Mouse (Mus musculus) myocyte (in vitro differentiated cells): ENCODE measurements at regions not wholly inside any gene's neighbourhood (a gene's known extent, or its start where the extent isn't known, plus 50 kb on each side); places are given as distances from the start of the nearest gene placed in this dataset.

Experiments
- H3K27me3 ChIP-seq: one replicate; pipeline ENCODE4 v1.6.1; 2011; ENCODE audit not compliant: control insufficient read depth, insufficient read depth, insufficient read length
- H3K36me3 ChIP-seq: one replicate; pipeline ENCODE4 v1.6.1; 2011; ENCODE audit not compliant: control insufficient read depth, insufficient read depth
- H3K4me2 ChIP-seq: one replicate; pipeline ENCODE4 v1.6.1; 2011; ENCODE audit warnings: low read depth, control low read depth
- H3K4me3 ChIP-seq: one replicate; pipeline ENCODE4 v1.5.1; 2011; ENCODE audit warnings: mild to moderate bottlenecking, control low read depth, moderate library complexity
- H3K79me2 ChIP-seq: one replicate; pipeline ENCODE4 v1.6.1; 2011; ENCODE audit not compliant: control insufficient read depth, insufficient read depth
- H3ac ChIP-seq: one replicate; pipeline ENCODE4 v1.6.1; 2011; ENCODE audit not compliant: control insufficient read depth, insufficient read length
- CEBPB ChIP-seq: IDR thresholded peaks from 2 replicates; pipeline ENCODE4 v1.6.1; 2011; ENCODE audit warnings: mild to moderate bottlenecking, moderate library complexity; ENCODE audit not compliant: poor library complexity, insufficient read depth, severe bottlenecking
- E2F4 ChIP-seq: IDR thresholded peaks from one replicate; pipeline ENCODE4 v1.6.1; 2011; ENCODE audit warnings: mild to moderate bottlenecking, control low read depth, moderate library complexity; ENCODE audit not compliant: insufficient read depth
- MAX ChIP-seq: IDR thresholded peaks from one replicate; pipeline ENCODE4 v1.6.1; 2011; ENCODE audit warnings: low read depth, mild to moderate bottlenecking, control low read depth
- MYOD1 ChIP-seq, 3 experiments: IDR thresholded peaks; one replicate each; pipeline ENCODE4 v1.6.1; 2011; ENCODE audit warnings: control low read depth in 2 of 3, low read depth in 2 of 3, mild to moderate bottlenecking in 2 of 3, moderate library complexity in 1 of 3; ENCODE audit not compliant: insufficient read length in 2 of 3, control insufficient read depth in 1 of 3
- MYOG ChIP-seq, 3 experiments: IDR thresholded peaks; one replicate each; pipeline ENCODE4 v1.6.1; 2011; ENCODE audit warnings: control low read depth in 2 of 3, low read depth in 2 of 3, mild to moderate bottlenecking in 2 of 3; ENCODE audit not compliant: insufficient read length in 2 of 3, control insufficient read depth in 1 of 3, insufficient read depth in 1 of 3
- POLR2A ChIP-seq: IDR thresholded peaks from one replicate; pipeline ENCODE4 v1.6.1; 2011; ENCODE audit warnings: low read depth, mild to moderate bottlenecking, control low read depth, moderate library complexity; ENCODE audit not compliant: insufficient read length
- POLR2AphosphoS2 ChIP-seq: IDR thresholded peaks from one replicate; pipeline ENCODE4 v1.6.1; 2011; ENCODE audit warnings: low read depth, control low read depth; ENCODE audit not compliant: insufficient read length
- REST ChIP-seq: IDR thresholded peaks from one replicate; pipeline ENCODE4 v1.6.1; 2011; ENCODE audit warnings: mild to moderate bottlenecking, control low read depth, moderate library complexity; ENCODE audit not compliant: insufficient read depth, insufficient read length
- SRF ChIP-seq: IDR thresholded peaks from one replicate; pipeline ENCODE4 v1.6.1; 2011; ENCODE audit warnings: low read depth; ENCODE audit not compliant: control insufficient read depth, insufficient read length
- TCF12 ChIP-seq: IDR thresholded peaks from one replicate; pipeline ENCODE4 v1.6.1; 2011; ENCODE audit warnings: mild to moderate bottlenecking, control low read depth; ENCODE audit not compliant: poor library complexity, insufficient read depth, severe bottlenecking
- TCF3 ChIP-seq: IDR thresholded peaks from one replicate; pipeline ENCODE4 v1.6.1; 2011; ENCODE audit warnings: low read depth, control low read depth; ENCODE audit not compliant: insufficient read length
- USF1 ChIP-seq: IDR thresholded peaks from one replicate; pipeline ENCODE4 v1.6.1; 2011; ENCODE audit warnings: low read depth, mild to moderate bottlenecking, control low read depth, moderate library complexity

GRCm38 (mm10) chr9:116331406-116331805, 156.2 kb upstream of the Tgfbr2 start:
- Histone ChIP-seq H3K79me2 (no peaks in the 10 kb centered on the region), H3ac (no peak overlapping the region), H3K4me2 (no peak overlapping the region), H3K4me3 (no peak overlapping the region), H3K36me3 (no peaks in the 10 kb centered on the region), H3K27me3 (no peaks in the 10 kb centered on the region)
- TF ChIP-seq E2F4 (no peak), REST (no peak), TCF3 (no peak), MAX (no peak)

DNA sequence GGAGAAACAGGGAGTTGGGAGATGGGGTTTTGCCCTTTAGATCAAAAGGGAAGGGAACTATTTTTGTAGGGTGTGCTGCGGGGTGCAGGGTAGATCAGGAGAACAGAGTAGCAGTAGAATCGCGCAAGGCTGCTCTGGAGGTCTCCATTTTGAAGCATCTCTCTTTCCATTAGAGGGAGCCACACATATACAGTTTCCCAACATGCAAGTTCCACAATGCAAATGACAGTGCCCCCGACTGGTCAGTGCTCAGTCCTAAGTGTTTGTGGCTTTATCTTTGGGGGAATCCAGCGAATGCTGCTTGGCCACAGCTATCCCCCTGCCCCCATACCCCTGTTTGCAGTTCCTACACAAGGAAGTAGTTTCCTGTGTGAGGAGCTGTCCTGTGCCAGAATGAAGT, 155.6 kb upstream of the Tgfbr2 start:
- Histone ChIP-seq H3K79me2 (no peaks in the 10 kb centered on the region), H3K4me2 (no peak overlapping the region), H3K4me3 (no peak overlapping the region), H3K36me3 (no peaks in the 10 kb centered on the region), H3K27me3 (no peaks in the 10 kb centered on the region), H3ac (no peak overlapping the region)
- TF ChIP-seq CEBPB: no peak
- TF ChIP-seq MYOG (IDR thresholded peaks at IDR 0.05; ENCODE audit: control insufficient read depth in 1 of 3, insufficient read depth in 1 of 3, insufficient read length in 2 of 3, low read depth in 2 of 3): no peak
- TF ChIP-seq POLR2A: no peak
- no peak for TF ChIP-seq TCF12
- no peak for TF ChIP-seq E2F4
- no peak for TF ChIP-seq SRF

DNA sequence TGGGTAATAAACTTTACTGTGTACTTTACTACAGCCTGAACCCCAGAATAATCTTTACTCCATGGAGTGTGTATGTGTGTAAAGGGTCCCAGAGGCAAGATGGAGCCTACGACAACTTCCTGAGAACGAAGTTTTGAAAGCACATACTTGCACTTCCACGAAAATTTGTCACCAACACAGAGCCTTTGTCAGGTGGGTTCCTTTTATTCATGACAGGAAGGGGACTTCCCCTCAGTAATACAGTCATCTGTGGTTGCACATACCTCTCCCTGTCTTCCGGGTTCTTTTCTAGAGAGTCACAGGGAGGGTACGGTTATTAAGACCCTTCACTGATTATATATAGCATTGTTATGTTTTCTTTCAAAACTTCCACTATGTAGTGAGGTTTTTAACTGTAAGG, 154.0 kb upstream of the Tgfbr2 start:
- no peak overlapping the region for H3ac ChIP-seq

GRCm38 (mm10) chr9:116328201-116328600, 153.0 kb upstream of the Tgfbr2 start:
- Histone ChIP-seq H3K4me3 (no peak overlapping the region), H3K79me2 (no peaks in the 10 kb centered on the region), H3K4me2 (no peak overlapping the region), H3K36me3 (no peaks in the 10 kb centered on the region), H3ac (no peak overlapping the region), H3K27me3 (no peaks in the 10 kb centered on the region)
- TF ChIP-seq SRF: no peak
- TF ChIP-seq USF1: no peak
- TF ChIP-seq REST: no peak
- TF ChIP-seq POLR2AphosphoS2: no peak

More for the DNA sequence above, 154.0 kb upstream of the Tgfbr2 start:
- Histone ChIP-seq H3K79me2 (no peaks in the 10 kb centered on the region), H3K4me3 (no peak overlapping the region), H3K27me3 (no peaks in the 10 kb centered on the region), H3K36me3 (no peaks in the 10 kb centered on the region), H3K4me2 (no peak overlapping the region)
- TF ChIP-seq MYOG (IDR thresholded peaks at IDR 0.05; ENCODE audit: control insufficient read depth in 1 of 3, insufficient read depth in 1 of 3, insufficient read length in 2 of 3, low read depth in 2 of 3) (no peak), CEBPB (no peak), MAX (no peak), POLR2AphosphoS2 (no peak), USF1 (no peak), TCF12 (no peak), REST (no peak), POLR2A (no peak), TCF3 (no peak), SRF (no peak), MYOD1 (IDR thresholded peaks at IDR 0.05; ENCODE audit: control insufficient read depth in 1 of 3, insufficient read length in 2 of 3, low read depth in 2 of 3) (no peak), E2F4 (no peak)

- H3K4me3 ChIP-seq: no peak overlapping the region
- no peaks in the 10 kb centered on the region for H3K79me2 ChIP-seq
- no peak for TF ChIP-seq CEBPB
- no peak for TF ChIP-seq MYOG (IDR thresholded peaks at IDR 0.05; ENCODE audit: control insufficient read depth in 1 of 3, insufficient read depth in 1 of 3, insufficient read length in 2 of 3, low read depth in 2 of 3)
- no peak for TF ChIP-seq TCF3
- TF ChIP-seq REST: no peak
Measured at GRCm38 (mm10) chr9:116327080-116327479, 151.9 kb upstream of the Tgfbr2 start.

GRCm38 (mm10) chr9:116324971-116325370, 149.8 kb upstream of the Tgfbr2 start:
- TF ChIP-seq REST: no peak
- no peak for TF ChIP-seq E2F4
- TF ChIP-seq MAX: no peak
- Histone ChIP-seq H3K27me3 (no peaks in the 10 kb centered on the region), H3K4me3 (no peak overlapping the region), H3K36me3 (no peaks in the 10 kb centered on the region), H3ac (no peak overlapping the region), H3K79me2 (no peaks in the 10 kb centered on the region), H3K4me2 (no peak overlapping the region)

More at GRCm38 (mm10) chr9:116327080-116327479, 151.9 kb upstream of the Tgfbr2 start:
- no peaks in the 10 kb centered on the region for H3K36me3 ChIP-seq
- no peaks in the 10 kb centered on the region for H3K27me3 ChIP-seq
- H3K4me2 ChIP-seq: no peak overlapping the region
- no peak overlapping the region for H3ac ChIP-seq
